31 mouse cellular contexts compared by ENCODE assay signal in genomic region chr19:26881866-26882427, GRCm38 (mm10). TPM values are rescaled to one million over a fixed set of nuclear protein-coding genes. Genes with fewer than 3 reads are reported as not detected.
A peak's percentile ranks its signal among the peaks of the same experiment; 100 is the strongest.
DNase-seq lines count a peak whose midpoint lies in the region; ATAC-seq and TF ChIP-seq lines count a peak whose summit lies in the region.
"Had no signal": no experiment of that assay in that cellular context is flagged by ENCODE, and none has a peak within 500 bp of the region (broad histone marks: within the 10 kb centered on the region; RNA-seq: fewer than 3 reads in every experiment).

No protein-coding gene starts in this region.

- intact Hi-C loops in heart, postnatal 14 days (cut with DNase I): no loop called here

- H3K27me3 ChIP-seq in kidney, adult 2 months (replicated peaks; ENCODE audit: control insufficient read depth, insufficient read depth, low read length): no peaks in the 10 kb centered on the region
- H3K27me3 ChIP-seq in kidney, embryonic 16.5 days (ENCODE audit: insufficient read depth, low read length): no peaks in the 10 kb centered on the region
- H3K27me3 ChIP-seq in lung, embryonic 14.5 days (ENCODE audit: insufficient read depth, low read length): no peaks in the 10 kb centered on the region
- H3K27me3 ChIP-seq: midbrain, embryonic 15.5 days; stomach, embryonic 15.5 days had no signal

- no peak overlapping the region for H3K4me3 ChIP-seq in kidney, adult 2 months (ENCODE audit: insufficient read depth, low read depth, low read length)
- H3K4me3 ChIP-seq in kidney, embryonic 16.5 days (ENCODE audit: low read length): no peak overlapping the region
- no peak overlapping the region for H3K4me3 ChIP-seq in lung, embryonic 14.5 days (ENCODE audit: low read depth, low read length)
- H3K4me3 ChIP-seq: hindbrain, embryonic 10.5 days; layer of hippocampus, adult 2 months; megakaryocyte, embryonic 14.5 days; midbrain, embryonic 15.5 days; stomach, embryonic 15.5 days had no signal

- H3K36me3 ChIP-seq in kidney, adult 2 months (ENCODE audit: control insufficient read depth, insufficient read depth, low read length): no peaks in the 10 kb centered on the region
- no peaks in the 10 kb centered on the region for H3K36me3 ChIP-seq in kidney, embryonic 16.5 days (ENCODE audit: insufficient read depth, low read length)
- no peaks in the 10 kb centered on the region for H3K36me3 ChIP-seq in lung, embryonic 14.5 days (ENCODE audit: insufficient read depth)
- H3K36me3 ChIP-seq: hindbrain, embryonic 10.5 days; midbrain, embryonic 15.5 days; stomach, embryonic 15.5 days had no signal

- TF ChIP-seq CTCF in kidney, adult 2 months (conservative IDR thresholded peaks at IDR 0.05; ENCODE audit: insufficient read depth, insufficient read length, low read depth, low read length): no peak
- no peak for TF ChIP-seq CTCF in lung, embryonic 14.5 days (IDR thresholded peaks at IDR 0.05; ENCODE audit: low read depth)

- no peak overlapping the region for H3K27ac ChIP-seq in kidney, adult 2 months (ENCODE audit: insufficient read depth, low read depth, low read length)
- H3K27ac ChIP-seq in kidney, embryonic 16.5 days (ENCODE audit: low read length): no peak overlapping the region
- peak overlapping the region; percentile 24; the same call in 1 of the 2 replicates for H3K27ac ChIP-seq in lung, embryonic 14.5 days (ENCODE audit: low read depth)
- H3K27ac ChIP-seq: hindbrain, embryonic 10.5 days; hindbrain, postnatal 0 days; layer of hippocampus, adult 2 months; midbrain, embryonic 15.5 days; stomach, embryonic 15.5 days had no signal

- no peak overlapping the region for H3K9ac ChIP-seq in kidney, embryonic 16.5 days (replicated peaks; ENCODE audit: low read length)
- no peak overlapping the region for H3K9ac ChIP-seq in lung, embryonic 14.5 days
- H3K9ac ChIP-seq: midbrain, embryonic 15.5 days; stomach, embryonic 15.5 days had no signal

- peak; percentile 50 for DNase-seq in kidney, adult 2 months
- no peak for DNase-seq in kidney, postnatal 10 days
- peak; percentile 23 for DNase-seq in lung, embryonic 14.5 days
- DNase-seq in lung, postnatal 36 days: peak; percentile 60
- no peak for DNase-seq in cerebellum, adult 11-12 months
- no peak for DNase-seq in heart, postnatal 14 days
- DNase-seq: adrenal gland, postnatal 14 days; cerebellum, adult 9-10 months; thymus, adult 18-20 months had no signal

- H3K9me3 ChIP-seq in kidney, embryonic 16.5 days (ENCODE audit: low read length): no peaks in the 10 kb centered on the region
- no peaks in the 10 kb centered on the region for H3K9me3 ChIP-seq in lung, embryonic 14.5 days (ENCODE audit: low read depth, low read length)
- H3K9me3 ChIP-seq: hindbrain, embryonic 10.5 days; megakaryocyte, embryonic 14.5 days; midbrain, embryonic 15.5 days; stomach, embryonic 15.5 days had no signal

- 46% methylated on average over 10 of the region's 10 CpGs for WGBS in kidney, adult 2 months
- WGBS in kidney, embryonic 16.5 days: 48% methylated on average over 10 of the region's 10 CpGs
- 75% methylated on average over 10 of the region's 10 CpGs for WGBS in lung, embryonic 14.5 days

- H3K4me1 ChIP-seq in kidney, adult 2 months (ENCODE audit: control insufficient read depth, insufficient read depth, low read length): peaks cover 2% of the 10 kb centered on the region; the same call in 1 of the 2 replicates
- peaks cover 21% of the 10 kb centered on the region for H3K4me1 ChIP-seq in kidney, embryonic 16.5 days (ENCODE audit: insufficient read depth, low read length)
- no peaks in the 10 kb centered on the region for H3K4me1 ChIP-seq in lung, embryonic 14.5 days (ENCODE audit: insufficient read depth)
- H3K4me1 ChIP-seq: stomach, embryonic 15.5 days had no signal

- H3K4me2 ChIP-seq in kidney, embryonic 16.5 days (replicated peaks; ENCODE audit: low read depth, low read length): no peak overlapping the region
- no peak overlapping the region for H3K4me2 ChIP-seq in lung, embryonic 14.5 days
- H3K4me2 ChIP-seq: heart, embryonic 11.5 days; midbrain, embryonic 15.5 days; stomach, embryonic 15.5 days had no signal

- peak; percentile 59; the same call in 1 of the 2 replicates for ATAC-seq in kidney, embryonic 16.5 days (ENCODE audit: low FRiP score, low TSS enrichment)
- ATAC-seq in lung, embryonic 14.5 days (ENCODE audit: insufficient read depth): no peak
- ATAC-seq: CD4-positive, CD25-positive, alpha-beta regulatory T cell, adult 4 months; forebrain, embryonic 14.5 days; hindbrain, postnatal 0 days; intestine, embryonic 16.5 days; midbrain, embryonic 15.5 days had no signal

- TF ChIP-seq POLR2A in kidney, adult 2 months (IDR thresholded peaks at IDR 0.05; ENCODE audit: low read depth, low read length): no peak

RNA-seq across cellular contexts. Expression of gene Gm815, which starts 3.7 kb away (rescaled TPM):
- polyA plus RNA-seq in kidney, adult 2 months (2012; rRNA removed): not detected in 2 replicates
- polyA plus RNA-seq in kidney, embryonic 16.5 days (2015; fragmentation: Nextera tagmentation; extraction: Ambion mirVana): 0.23 TPM in 1 of 2 replicates, not detected in the other
- 0.33 TPM in 1 of 2 replicates, not detected in the other for polyA plus RNA-seq in lung, embryonic 14.5 days (2014; fragmentation: Nextera tagmentation; extraction: Ambion mirVana)
- not detected for total RNA-seq in heart, postnatal 14 days (2021)
- total RNA-seq: adrenal gland, postnatal 14 days; gastrocnemius, adult 8-10 months; hindbrain, postnatal 0 days; layer of hippocampus, adult 2 months; layer of hippocampus, postnatal 25 days; liver, adult 2 months had no signal
- polyA plus RNA-seq: brain, embryonic 14.5 days; CD4-positive, CD25-positive, alpha-beta regulatory T cell, adult 4 months; embryonic facial prominence, embryonic 14.5 days; forebrain, embryonic 14.5 days; frontal cortex, adult 2 months; gonadal fat pad, adult 2 months; heart, embryonic 11.5 days; heart, postnatal 0 days; hindbrain, embryonic 10.5 days; hindbrain, postnatal 0 days; intestine, embryonic 16.5 days; limb, embryonic 11.5 days; liver, adult 2 months; liver, embryonic 16.5 days; midbrain, embryonic 15.5 days; neural tube, embryonic 14.5 days; stomach, embryonic 15.5 days had no signal

Comparison
In these comparisons a context has a peak if more than half of its experiments do, and no peak if none do; other contexts are left out.
1. DNase-seq: peak in kidney, adult 2 months (single experiment), lung, embryonic 14.5 days (single experiment) and lung, postnatal 36 days (single experiment); none in kidney, postnatal 10 days (single experiment), cerebellum, adult 11-12 months (single experiment) and heart, postnatal 14 days (0 of 2).